ENCODE assay signal across 11 mouse cellular contexts in genomic region chr16:38095181-38095851, GRCm38 (mm10). TPM values are rescaled to one million over a fixed set of nuclear protein-coding genes. Genes with fewer than 3 reads are reported as not detected.
DNase-seq lines count a peak whose midpoint lies in the region; ATAC-seq and TF ChIP-seq lines count a peak whose summit lies in the region.
"Had no signal": no experiment of that assay in that cellular context is flagged by ENCODE, and none has a peak within 500 bp of the region (broad histone marks: within the 10 kb centered on the region; RNA-seq: fewer than 3 reads in every experiment).

No protein-coding gene starts in this region.

- 43% methylated on average over 5 of the region's 5 CpGs for WGBS in lung, embryonic 16.5 days
- WGBS in lung, postnatal 0 days = 35% methylated on average over 5 of the region's 5 CpGs
- WGBS in forebrain, embryonic 13.5 days = 76% methylated on average over 5 of the region's 5 CpGs
- 66% methylated on average over 5 of the region's 5 CpGs for WGBS in limb, embryonic 13.5 days
- 67% methylated on average over 5 of the region's 5 CpGs for WGBS in neural tube, embryonic 15.5 days

- H3K9ac ChIP-seq in lung, embryonic 16.5 days (ENCODE audit: low read length) = peak overlapping the region; percentile 32; the same call in 1 of the 2 replicates
- H3K9ac ChIP-seq in lung, postnatal 0 days (replicated peaks; ENCODE audit: low read depth) = no peak overlapping the region
- H3K9ac ChIP-seq in forebrain, embryonic 13.5 days = peak overlapping the region; percentile 34
- H3K9ac ChIP-seq in limb, embryonic 13.5 days = no peak overlapping the region
- no peak overlapping the region; the same call in 1 of the 2 replicates for H3K9ac ChIP-seq in neural tube, embryonic 15.5 days (replicated peaks)
- H3K9ac ChIP-seq: liver, embryonic 15.5 days had no signal

- H3K36me3 ChIP-seq in lung, embryonic 16.5 days (ENCODE audit: control insufficient read depth, insufficient read depth, low read length) = peaks cover 7% of the 10 kb centered on the region
- H3K36me3 ChIP-seq in lung, postnatal 0 days (ENCODE audit: insufficient read depth, low read length) = no peaks in the 10 kb centered on the region
- H3K36me3 ChIP-seq in forebrain, embryonic 13.5 days (ENCODE audit: poor library complexity, severe bottlenecking) = peaks cover 16% of the 10 kb centered on the region
- H3K36me3 ChIP-seq in limb, embryonic 13.5 days = peaks cover 12% of the 10 kb centered on the region
- peaks cover 5% of the 10 kb centered on the region; the same call in 1 of the 2 replicates for H3K36me3 ChIP-seq in neural tube, embryonic 15.5 days

- no peak overlapping the region for H3K4me2 ChIP-seq in lung, embryonic 16.5 days (ENCODE audit: low read depth, low read length)
- H3K4me2 ChIP-seq in lung, postnatal 0 days (replicated peaks; ENCODE audit: low read depth, low read length) = no peak overlapping the region
- peak overlapping the region; percentile 91 for H3K4me2 ChIP-seq in forebrain, embryonic 13.5 days
- peak overlapping the region; percentile 7 for H3K4me2 ChIP-seq in limb, embryonic 13.5 days (replicated peaks)
- H3K4me2 ChIP-seq in neural tube, embryonic 15.5 days = peak overlapping the region; percentile 78
- H3K4me2 ChIP-seq: liver, embryonic 15.5 days had no signal

- H3K4me1 ChIP-seq in lung, embryonic 16.5 days (replicated peaks; ENCODE audit: control insufficient read depth, insufficient read depth, low read length) = peaks cover 26% of the 10 kb centered on the region
- peaks cover 11% of the 10 kb centered on the region; the same call in 1 of the 2 replicates for H3K4me1 ChIP-seq in lung, postnatal 0 days (ENCODE audit: insufficient read depth, low read depth, low read length)
- peaks cover 62% of the 10 kb centered on the region for H3K4me1 ChIP-seq in forebrain, embryonic 13.5 days
- H3K4me1 ChIP-seq in limb, embryonic 13.5 days = peaks cover 45% of the 10 kb centered on the region
- peaks cover 60% of the 10 kb centered on the region for H3K4me1 ChIP-seq in neural tube, embryonic 15.5 days

- H3K27me3 ChIP-seq in lung, embryonic 16.5 days (ENCODE audit: control insufficient read depth, insufficient read depth, low read depth, low read length) = no peaks in the 10 kb centered on the region
- no peaks in the 10 kb centered on the region for H3K27me3 ChIP-seq in lung, postnatal 0 days (replicated peaks; ENCODE audit: insufficient read depth, low read length)
- H3K27me3 ChIP-seq in forebrain, embryonic 13.5 days = no peaks in the 10 kb centered on the region
- H3K27me3 ChIP-seq in limb, embryonic 13.5 days = no peaks in the 10 kb centered on the region
- no peaks in the 10 kb centered on the region for H3K27me3 ChIP-seq in neural tube, embryonic 15.5 days (replicated peaks)
- H3K27me3 ChIP-seq: liver, embryonic 15.5 days had no signal

- no peak overlapping the region for H3K4me3 ChIP-seq in lung, embryonic 16.5 days (ENCODE audit: low read length)
- H3K4me3 ChIP-seq in lung, postnatal 0 days (ENCODE audit: low read depth, low read length) = no peak overlapping the region
- H3K4me3 ChIP-seq in forebrain, embryonic 13.5 days = peak overlapping the region; percentile 25
- H3K4me3 ChIP-seq in limb, embryonic 13.5 days = no peak overlapping the region
- H3K4me3 ChIP-seq in neural tube, embryonic 15.5 days (replicated peaks) = peak overlapping the region; percentile 23
- H3K4me3 ChIP-seq: liver, embryonic 15.5 days had no signal

- ATAC-seq in lung, embryonic 16.5 days (ENCODE audit: low read depth) = no peak
- ATAC-seq in lung, postnatal 0 days = no peak
- ATAC-seq in forebrain, embryonic 13.5 days = no peak
- no peak for ATAC-seq in limb, embryonic 13.5 days (ENCODE audit: low FRiP score, low read depth)
- no peak; the same call in 1 of the 2 replicates for ATAC-seq in neural tube, embryonic 15.5 days (ENCODE audit: low FRiP score)
- no peak for ATAC-seq in monocyte, adult 5-6 weeks (replicated peaks; ENCODE audit: insufficient number of reproducible peaks, low FRiP score, low TSS enrichment, poor library complexity, severe bottlenecking)

- no peak overlapping the region for H3K27ac ChIP-seq in lung, embryonic 16.5 days (ENCODE audit: low read length)
- H3K27ac ChIP-seq in lung, postnatal 0 days (ENCODE audit: low read length) = no peak overlapping the region
- H3K27ac ChIP-seq in forebrain, embryonic 13.5 days = no peak overlapping the region
- H3K27ac ChIP-seq in limb, embryonic 13.5 days = no peak overlapping the region
- no peak overlapping the region; the same call in 1 of the 2 replicates for H3K27ac ChIP-seq in neural tube, embryonic 15.5 days (replicated peaks)
- H3K27ac ChIP-seq: liver, embryonic 15.5 days had no signal

- no peak for TF ChIP-seq CTCF in lung, postnatal 0 days (IDR thresholded peaks at IDR 0.05)

- TF ChIP-seq EP300 in lung, postnatal 0 days (IDR thresholded peaks at IDR 0.05) = no peak

- H3K9me3 ChIP-seq in lung, embryonic 16.5 days (ENCODE audit: control insufficient read depth, low read length) = peaks cover 3% of the 10 kb centered on the region; the same call in 1 of the 2 replicates
- H3K9me3 ChIP-seq in lung, postnatal 0 days (ENCODE audit: low read length) = no peaks in the 10 kb centered on the region
- H3K9me3 ChIP-seq in forebrain, embryonic 13.5 days (replicated peaks) = no peaks in the 10 kb centered on the region; the same call in 1 of the 2 replicates
- H3K9me3 ChIP-seq in limb, embryonic 13.5 days = 0 out of 2 replicates have a peak, but pooled peaks cover 4% of the 10 kb centered on the region
- no peaks in the 10 kb centered on the region for H3K9me3 ChIP-seq in neural tube, embryonic 15.5 days (replicated peaks)
- H3K9me3 ChIP-seq: liver, embryonic 15.5 days had no signal

- no peak for DNase-seq in lung, postnatal 0 days (ENCODE audit: low spot score)
- DNase-seq in thymus, postnatal 10 days (ENCODE audit: low spot score in 2 of 2) = no peak
- DNase-seq: gastrocnemius, postnatal 36 days; heart, postnatal 36 days; kidney, postnatal 14 days had no signal

RNA-seq across cellular contexts. Expression of gene Gsk3b, which starts 6.5 kb away (rescaled TPM):
- polyA plus RNA-seq in lung, embryonic 16.5 days (2015; fragmentation: Nextera tagmentation; extraction: Ambion mirVana) = 44.5 and 47.3 TPM in 2 replicates
- 43.0 and 51.0 TPM in 2 replicates for polyA plus RNA-seq in lung, postnatal 0 days (2015; fragmentation: Nextera tagmentation; extraction: Ambion mirVana)
- 140 and 143 TPM in 2 replicates for polyA plus RNA-seq in forebrain, embryonic 13.5 days (2015; fragmentation: Nextera tagmentation; extraction: Ambion mirVana)
- polyA plus RNA-seq in limb, embryonic 13.5 days (2015; fragmentation: Nextera tagmentation; extraction: Ambion mirVana) = 69.3 and 69.7 TPM in 2 replicates
- 130 and 145 TPM in 2 replicates for polyA plus RNA-seq in neural tube, embryonic 15.5 days (2015; fragmentation: Nextera tagmentation; extraction: Ambion mirVana)
- total RNA-seq in monocyte, adult 5-6 weeks (2017) = 47.0 to 73.4 TPM (median 62.4 TPM) in 3 replicates

Comparison
In these comparisons a context has a peak if more than half of its experiments do, and no peak if none do; other contexts are left out.
1. H3K9ac ChIP-seq: peak in lung, embryonic 16.5 days (single experiment) and forebrain, embryonic 13.5 days (single experiment); none in lung, postnatal 0 days (single experiment), limb, embryonic 13.5 days (single experiment) and neural tube, embryonic 15.5 days (single experiment).
2. H3K4me2 ChIP-seq: peak in forebrain, embryonic 13.5 days (single experiment), limb, embryonic 13.5 days (single experiment) and neural tube, embryonic 15.5 days (single experiment); none in lung, embryonic 16.5 days (single experiment) and lung, postnatal 0 days (single experiment).
3. H3K4me3 ChIP-seq: peak in forebrain, embryonic 13.5 days (single experiment) and neural tube, embryonic 15.5 days (single experiment); none in lung, embryonic 16.5 days (single experiment), lung, postnatal 0 days (single experiment) and limb, embryonic 13.5 days (single experiment).